Mouse (Mus musculus): Measurements from ENCODE around the gene Pex7.

DNA sequence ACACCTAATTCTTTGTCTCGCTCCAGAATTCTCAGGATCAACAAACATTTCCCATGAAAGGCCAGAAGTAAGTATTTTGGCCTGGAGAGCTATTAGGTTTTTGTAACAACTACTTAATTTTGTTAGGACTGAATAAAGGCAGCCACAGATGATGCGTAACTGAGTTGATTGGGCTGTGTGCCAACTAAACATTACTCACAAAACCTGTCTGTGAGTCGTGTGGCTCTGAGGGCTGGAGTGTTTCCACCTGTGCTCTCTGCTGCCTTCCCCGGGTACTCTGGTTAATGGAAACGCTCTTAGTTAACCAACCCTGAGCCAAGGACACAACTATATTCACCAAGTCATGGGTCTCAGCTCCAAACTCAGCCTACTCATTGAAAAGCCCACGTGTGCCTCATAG is 14.3 kb downstream of the Pex7 start:
- TF ChIP-seq CTCF (IDR thresholded peaks at IDR 0.05; ENCODE audit: insufficient read depth, low read length) (no peak), POLR2A (IDR thresholded peaks at IDR 0.05; ENCODE audit: borderline replicate concordance, extremely low read depth, low read depth, low read length) (no peak)
